Mouse (Mus musculus): ENCODE measurements around the gene Smap2. TPM values are rescaled to one million over a fixed set of nuclear protein-coding genes. Genes with fewer than 3 reads are reported as not detected.
"Not testable (repeated sequence)": the region's sequence is repeated elsewhere in the genome, so short reads cannot be mapped to it uniquely, and the experiment has no call there.

The Smap2 gene
- polyA plus RNA-seq (2015; fragmentation: Nextera tagmentation; extraction: Ambion mirVana) = 14.4 and 15.4 TPM in 2 replicates

DNA sequence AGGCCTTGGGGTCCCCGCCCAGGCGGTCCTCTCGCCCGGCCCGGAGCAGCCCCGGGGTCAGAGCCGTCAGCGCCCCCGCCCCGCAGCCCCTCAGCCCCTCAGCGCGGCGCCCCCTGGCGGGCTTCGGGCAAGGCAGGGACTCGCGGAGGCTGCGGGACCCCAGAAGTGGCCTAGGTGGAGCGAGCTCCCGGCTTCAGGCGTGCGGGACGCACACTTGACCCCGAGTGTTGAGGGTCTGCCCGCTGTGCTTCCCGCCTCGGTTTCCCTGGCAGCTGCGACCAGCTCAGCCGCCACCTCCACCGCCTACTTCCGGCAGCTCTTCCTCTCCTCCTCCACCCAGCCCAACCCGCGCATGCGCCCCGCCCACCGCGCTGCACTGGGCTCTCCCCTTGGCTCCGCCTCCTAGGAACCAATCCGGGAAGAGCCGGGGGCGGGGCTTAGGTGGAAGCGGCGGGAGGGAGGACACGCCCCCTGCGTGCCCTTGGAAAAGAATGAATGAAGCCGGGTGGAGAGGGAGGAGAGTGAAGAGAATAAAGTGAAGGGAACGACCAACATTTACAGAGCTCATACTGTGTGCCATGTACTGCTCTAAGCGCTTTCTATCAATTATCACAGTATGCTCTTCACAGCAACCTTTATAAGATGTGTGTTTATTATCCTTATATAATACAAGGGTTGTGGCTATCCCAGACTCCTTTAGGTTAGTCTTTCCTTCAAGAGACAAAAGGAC lies at the start of gene Smap2:
Gene Smap2 (minus strand): TSS at position 320 of the 730 bp plus-strand sequence.
- peak; percentile 97 for ATAC-seq (replicated peaks; ENCODE audit: low FRiP score)
- peak within 1 kb of the TSS; percentile 77 for H3K4me3 ChIP-seq (replicated peaks)
- no peaks in the 10 kb centered on the region for H3K9me3 ChIP-seq (replicated peaks)
- WGBS = under 1% methylated on average over 48 of the region's 48 CpGs
- H3K9ac ChIP-seq = peak within 1 kb of the TSS; percentile 83
- no peaks in the 10 kb centered on the region for H3K36me3 ChIP-seq
- H3K27ac ChIP-seq = peak within 1 kb of the TSS; percentile 80
- peaks cover 23% of the 10 kb centered on the region for H3K4me1 ChIP-seq
- H3K4me2 ChIP-seq = peak within 1 kb of the TSS; percentile 87
- H3K27me3 ChIP-seq = no peaks in the 10 kb centered on the region

DNA sequence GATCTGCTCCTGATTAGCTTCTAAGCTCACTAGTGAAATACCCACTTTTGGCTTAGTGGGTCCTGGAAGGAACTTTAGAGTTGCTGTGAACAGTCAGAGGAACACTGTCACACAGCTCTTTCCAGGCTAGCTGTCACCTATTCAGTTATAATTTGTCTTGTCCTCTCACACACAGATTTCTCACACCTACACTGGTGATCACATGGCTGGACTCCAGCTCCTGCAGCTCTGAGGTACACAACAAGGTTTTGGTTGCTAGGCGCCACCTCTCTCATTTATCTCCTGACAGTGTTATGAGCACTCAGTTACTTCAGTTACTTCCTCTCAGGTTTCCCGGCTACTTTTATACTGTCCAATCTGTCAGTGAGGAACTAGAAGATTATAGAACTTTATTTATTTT lies 48.3 kb upstream of the Smap2 start:
- Histone ChIP-seq H3K4me2 (no peak overlapping the region), H3K27me3 (no peaks in the 10 kb centered on the region), H3K36me3 (peaks cover 73% of the 10 kb centered on the region), H3K9ac (no peak overlapping the region), H3K9me3 (replicated peaks) (no peaks in the 10 kb centered on the region), H3K4me1 (no peaks in the 10 kb centered on the region), H3K4me3 (replicated peaks) (no peak overlapping the region), H3K27ac (no peak overlapping the region)
- no peak for ATAC-seq (replicated peaks; ENCODE audit: low FRiP score)
- 67% methylated on average over 2 of the region's 2 CpGs for WGBS

DNA sequence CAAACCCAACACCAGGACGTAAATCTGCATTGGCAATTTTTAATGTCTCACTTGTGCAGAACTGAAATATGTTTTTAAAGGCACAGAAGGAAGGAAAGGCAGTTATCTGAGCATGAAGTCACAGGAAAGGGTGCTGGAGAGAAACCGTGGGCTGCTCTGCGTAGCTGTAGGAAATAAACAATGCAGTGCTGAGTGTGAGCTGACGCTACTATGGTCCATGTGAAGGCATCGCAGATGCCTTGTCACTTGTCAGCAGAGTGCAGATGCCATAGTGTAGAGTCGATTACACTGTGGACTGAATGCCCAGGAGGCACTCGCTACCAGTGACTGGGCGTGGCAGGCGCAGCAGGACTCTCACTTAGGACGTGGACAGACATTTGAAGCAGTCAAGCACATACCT lies 42.2 kb upstream of the Smap2 start:
- H3K36me3 ChIP-seq = peaks cover 47% of the 10 kb centered on the region
- H3K4me3 ChIP-seq (replicated peaks); H3K4me2 ChIP-seq; H3K27ac ChIP-seq; H3K9ac ChIP-seq; H3K27me3 ChIP-seq; H3K4me1 ChIP-seq; ATAC-seq (replicated peaks; ENCODE audit: low FRiP score); H3K9me3 ChIP-seq (replicated peaks): not testable (repeated sequence)
- 91% methylated on average over 10 of the region's 10 CpGs for WGBS

DNA sequence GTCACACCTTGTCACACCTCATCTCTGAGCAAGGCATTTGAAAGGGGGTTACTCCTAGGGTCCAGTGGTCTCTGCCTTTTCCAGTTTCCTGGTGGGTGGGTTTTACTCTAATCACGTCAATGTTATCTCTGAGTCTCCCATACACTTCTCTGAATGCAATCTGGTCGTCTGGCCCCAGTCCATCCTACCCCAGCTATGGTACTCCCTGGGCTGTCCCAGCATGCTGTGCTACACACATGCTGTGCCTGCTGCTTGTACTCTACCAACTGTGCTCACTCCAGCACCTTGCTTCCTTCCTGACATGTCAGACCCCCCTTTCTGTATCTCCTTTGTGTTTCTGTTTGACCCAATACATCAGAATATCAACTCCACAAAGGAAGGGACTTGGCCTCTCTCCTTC lies 40.0 kb upstream of the Smap2 start:
- Histone ChIP-seq H3K27ac (no peak overlapping the region), H3K27me3 (peaks cover 19% of the 10 kb centered on the region), H3K9ac (no peak overlapping the region), H3K36me3 (peaks cover 31% of the 10 kb centered on the region), H3K9me3 (replicated peaks) (no peaks in the 10 kb centered on the region), H3K4me3 (replicated peaks) (no peak overlapping the region), H3K4me2 (no peak overlapping the region), H3K4me1 (peaks cover 10% of the 10 kb centered on the region; the same call in 1 of the 2 replicates)
- no peak for ATAC-seq (replicated peaks; ENCODE audit: low FRiP score)
- WGBS = 79% methylated on average over 2 of the region's 2 CpGs

DNA sequence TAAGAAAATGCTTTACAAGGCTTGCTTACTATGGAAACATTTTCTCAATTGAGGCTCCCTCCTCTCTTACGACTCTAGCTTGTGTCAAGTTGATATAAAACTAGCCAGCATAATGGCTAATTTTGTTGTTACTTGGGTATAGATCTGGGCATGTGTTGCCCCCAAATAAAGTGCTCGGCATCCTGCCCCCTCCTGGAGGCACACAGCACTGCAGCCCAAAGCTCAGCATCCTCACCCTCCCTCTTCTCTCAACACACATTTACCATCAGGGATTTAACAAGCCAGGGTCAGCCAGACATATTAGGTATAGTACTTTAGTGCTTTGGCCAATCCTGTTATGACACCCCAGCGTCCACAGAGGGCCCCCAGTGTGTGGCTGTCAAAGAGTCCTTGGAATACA lies 39.3 kb upstream of the Smap2 start:
- H3K4me2 ChIP-seq = no peak overlapping the region
- no peak overlapping the region for H3K27ac ChIP-seq
- H3K27me3 ChIP-seq = peaks cover 24% of the 10 kb centered on the region
- H3K4me1 ChIP-seq = peaks cover 11% of the 10 kb centered on the region; the same call in 1 of the 2 replicates
- no peak overlapping the region for H3K9ac ChIP-seq
- ATAC-seq (replicated peaks; ENCODE audit: low FRiP score) = no peak
- 52% methylated on average over 3 of the region's 3 CpGs for WGBS
- H3K9me3 ChIP-seq (replicated peaks) = no peaks in the 10 kb centered on the region
- no peak overlapping the region for H3K4me3 ChIP-seq (replicated peaks)
- H3K36me3 ChIP-seq = peaks cover 26% of the 10 kb centered on the region

DNA sequence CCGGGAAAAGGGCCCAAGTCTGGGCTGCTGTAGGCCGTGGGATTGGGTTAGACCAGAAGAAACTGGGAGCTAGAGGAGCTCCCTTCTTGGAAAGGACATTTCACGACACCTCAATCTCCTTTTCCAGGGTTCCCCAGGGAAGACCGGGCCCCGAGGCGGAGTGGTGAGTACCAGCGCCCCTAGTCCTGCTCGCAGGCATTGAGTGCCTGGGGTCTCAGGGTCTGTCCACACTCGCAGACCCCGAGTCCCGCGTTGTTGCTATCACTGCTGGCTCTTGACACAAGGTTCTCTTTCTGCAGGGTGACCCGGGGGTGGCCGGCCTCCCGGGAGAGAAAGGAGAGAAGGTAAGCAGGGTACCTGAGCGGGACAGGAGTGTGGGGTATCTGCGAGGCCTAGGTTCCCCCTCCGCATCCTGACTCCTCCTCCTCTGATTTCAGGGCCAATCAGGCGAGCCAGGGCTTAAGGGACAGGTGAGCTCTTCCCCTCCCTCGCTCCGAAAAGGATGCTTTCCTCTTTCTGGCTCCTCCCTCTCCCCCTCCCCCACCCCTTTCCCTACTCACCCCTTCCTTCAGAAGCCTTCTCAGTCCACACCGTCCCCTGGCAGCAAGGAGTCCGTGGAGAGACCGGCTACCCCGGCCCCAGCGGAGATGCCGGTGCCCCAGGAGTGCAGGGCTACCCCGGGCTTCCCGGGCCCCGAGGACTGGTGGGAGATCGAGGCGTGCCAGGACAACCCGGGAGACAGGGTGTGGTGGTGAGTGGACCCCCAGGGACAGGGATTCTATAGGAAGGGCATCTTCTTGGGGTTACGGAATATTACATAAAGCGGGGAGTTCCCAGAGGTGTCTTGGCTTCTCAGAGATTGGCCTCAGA lies 35.6 kb upstream of the Smap2 start:
- Histone ChIP-seq H3K4me1 (peaks cover 11% of the 10 kb centered on the region; the same call in 1 of the 2 replicates), H3K4me2 (peak overlapping the region; percentile 61), H3K9me3 (replicated peaks) (no peaks in the 10 kb centered on the region), H3K9ac (0 out of 2 replicates have a peak overlapping the region, but pooled peaks have one; percentile 29), H3K36me3 (no peaks in the 10 kb centered on the region), H3K4me3 (replicated peaks) (peak overlapping the region; percentile 31), H3K27ac (no peak overlapping the region), H3K27me3 (peaks cover 24% of the 10 kb centered on the region)
- 9% methylated on average over 35 of the region's 35 CpGs for WGBS
- peak; percentile 55 for ATAC-seq (replicated peaks; ENCODE audit: low FRiP score)

DNA sequence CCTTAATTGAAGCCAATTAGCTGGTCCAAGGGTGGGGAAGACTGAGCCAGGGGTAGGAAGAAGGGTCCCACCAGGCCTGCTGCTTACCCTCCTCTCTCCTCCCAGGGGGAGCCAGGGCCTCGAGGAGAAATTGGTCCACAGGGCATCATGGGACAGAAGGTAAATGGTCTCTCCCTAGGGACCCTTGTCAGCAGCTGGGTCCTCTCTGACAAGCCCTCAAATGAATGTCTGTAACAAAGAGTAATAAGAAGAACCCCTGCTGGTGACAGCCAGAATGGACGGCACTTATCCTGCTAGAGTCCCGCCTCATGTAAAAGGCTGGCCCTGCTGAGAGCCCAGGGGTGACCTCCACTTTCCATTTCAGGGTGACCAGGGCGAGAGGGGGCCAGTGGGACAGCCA lies 34.8 kb upstream of the Smap2 start:
- 0 out of 2 replicates have a peak, but pooled peaks have one; percentile 29 for ATAC-seq (replicated peaks; ENCODE audit: low FRiP score)
- WGBS = 33% methylated on average over 4 of the region's 4 CpGs
- peaks cover 11% of the 10 kb centered on the region; the same call in 1 of the 2 replicates for H3K4me1 ChIP-seq
- H3K9me3 ChIP-seq (replicated peaks) = no peaks in the 10 kb centered on the region
- H3K4me2 ChIP-seq = no peak overlapping the region
- H3K27ac ChIP-seq = no peak overlapping the region
- H3K36me3 ChIP-seq = no peaks in the 10 kb centered on the region
- no peak overlapping the region for H3K9ac ChIP-seq
- peaks cover 24% of the 10 kb centered on the region for H3K27me3 ChIP-seq
- no peak overlapping the region for H3K4me3 ChIP-seq (replicated peaks)

DNA sequence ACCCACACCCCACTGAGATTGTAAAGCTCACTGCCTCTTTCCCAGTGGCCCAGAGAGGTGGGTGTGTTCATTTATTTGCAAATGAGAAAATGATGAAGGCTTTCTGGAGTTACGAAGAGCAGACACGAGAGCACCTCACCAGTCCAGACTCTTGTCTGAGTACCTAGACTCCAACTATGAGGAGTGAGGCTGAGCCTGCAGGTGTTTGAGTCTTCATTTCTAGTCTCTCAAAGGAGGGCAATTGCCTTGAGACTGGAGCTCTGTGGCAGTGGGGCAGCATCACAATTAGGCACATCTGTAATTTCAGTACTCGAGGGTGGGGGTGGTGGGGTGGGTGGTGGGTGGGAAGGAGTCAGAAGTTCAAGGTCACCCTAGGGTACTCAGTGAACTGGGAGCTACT lies 25.9 kb upstream of the Smap2 start:
- ATAC-seq (replicated peaks; ENCODE audit: low FRiP score) = no peak
- Histone ChIP-seq H3K4me1 (peaks cover 23% of the 10 kb centered on the region), H3K36me3 (no peaks in the 10 kb centered on the region), H3K9me3 (replicated peaks) (no peaks in the 10 kb centered on the region), H3K27me3 (peaks cover 34% of the 10 kb centered on the region), H3K27ac (no peak overlapping the region), H3K9ac (no peak overlapping the region), H3K4me3 (replicated peaks) (no peak overlapping the region), H3K4me2 (no peak overlapping the region)
- 67% methylated on average over 3 of the region's 3 CpGs for WGBS

DNA sequence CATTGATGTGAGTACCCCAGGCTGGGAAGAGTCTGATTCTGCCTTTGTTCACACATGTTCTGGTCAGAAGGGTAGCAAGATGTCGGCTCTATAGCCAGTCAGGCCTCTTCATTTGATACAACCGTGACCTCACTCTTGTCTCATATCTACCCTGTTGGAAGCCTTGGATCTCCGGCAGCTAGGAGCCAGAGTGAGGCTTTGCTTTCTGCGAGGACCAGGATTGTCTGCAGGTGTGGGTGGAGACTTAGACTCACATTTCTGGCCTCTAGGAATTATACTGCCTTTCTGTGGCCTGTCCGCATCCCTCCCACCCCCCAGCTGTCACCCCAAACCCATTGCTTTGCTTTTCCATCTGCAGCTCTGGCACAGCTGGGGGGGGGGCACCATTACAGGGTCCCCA lies 25.4 kb upstream of the Smap2 start:
- Histone ChIP-seq H3K27ac (no peak overlapping the region), H3K4me1 (peaks cover 23% of the 10 kb centered on the region), H3K4me2 (no peak overlapping the region), H3K27me3 (peaks cover 38% of the 10 kb centered on the region), H3K36me3 (no peaks in the 10 kb centered on the region), H3K9me3 (replicated peaks) (no peaks in the 10 kb centered on the region), H3K4me3 (replicated peaks) (no peak overlapping the region), H3K9ac (no peak overlapping the region)
- WGBS = 75% methylated on average over 5 of the region's 5 CpGs
- ATAC-seq (replicated peaks; ENCODE audit: low FRiP score) = no peak

DNA sequence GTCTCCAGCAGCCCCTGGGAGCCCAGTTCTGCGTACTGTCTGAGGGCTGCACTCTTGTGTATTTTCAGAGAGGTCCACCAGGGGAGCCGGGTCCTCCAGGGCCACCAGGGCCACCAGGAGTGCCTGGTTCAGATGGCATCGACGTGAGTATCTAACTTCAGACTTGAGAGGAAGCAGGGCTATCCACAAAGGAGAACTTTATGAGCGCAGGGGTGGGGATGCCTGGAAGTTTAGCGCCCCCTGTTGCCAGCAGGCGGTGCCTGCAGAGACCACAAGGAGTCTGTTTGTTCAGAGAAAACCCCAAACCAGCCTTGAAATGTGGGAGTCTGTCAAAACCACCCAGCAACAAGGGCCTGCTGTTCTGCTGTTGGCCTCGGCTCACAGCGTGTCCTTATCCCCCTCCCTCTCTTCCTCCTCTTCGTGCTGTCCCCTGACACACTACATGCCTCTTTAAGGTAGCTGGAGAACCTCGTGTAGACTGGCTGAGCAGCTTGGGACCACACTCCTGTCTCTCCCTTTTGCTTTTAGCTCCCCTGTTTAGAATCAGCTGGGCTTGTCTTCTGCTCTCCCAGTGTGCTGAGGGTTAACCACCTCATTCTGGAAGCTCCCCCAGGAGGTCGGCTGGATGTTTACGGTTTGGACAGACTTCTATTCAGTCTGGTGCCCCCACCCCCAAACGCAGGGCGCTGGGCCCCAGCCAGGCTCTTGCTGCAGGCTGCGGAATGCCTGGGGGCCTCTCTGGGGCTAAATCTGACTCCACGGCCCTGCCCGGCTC lies 24.0 kb upstream of the Smap2 start:
- H3K4me3 ChIP-seq (replicated peaks) = no peak overlapping the region

DNA sequence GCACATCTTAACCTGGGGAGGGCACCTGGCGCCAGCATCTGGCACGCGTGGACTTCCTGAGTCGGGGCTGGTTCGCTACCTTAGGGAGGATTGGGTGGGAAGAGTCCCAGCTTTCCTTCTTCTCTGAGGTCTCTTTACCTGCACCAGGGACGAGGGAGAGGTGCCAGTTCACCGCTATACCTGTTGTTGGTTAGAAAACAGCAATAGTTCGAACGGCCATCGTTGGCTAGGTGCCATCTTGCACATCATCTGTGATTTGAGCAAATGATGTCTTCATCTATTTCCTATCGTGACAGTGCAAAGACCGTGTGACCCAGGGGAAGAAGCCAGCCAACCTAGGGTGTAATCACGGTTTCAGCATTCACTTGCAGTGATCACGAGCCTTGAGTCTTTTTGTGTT lies 23.3 kb upstream of the Smap2 start:
- H3K9me3 ChIP-seq (replicated peaks) = no peaks in the 10 kb centered on the region
- WGBS = 62% methylated on average over 14 of the region's 14 CpGs
- H3K4me2 ChIP-seq = peak overlapping the region; percentile 89
- no peak for ATAC-seq (replicated peaks; ENCODE audit: low FRiP score)
- H3K27ac ChIP-seq = no peak overlapping the region
- H3K27me3 ChIP-seq = peaks cover 38% of the 10 kb centered on the region
- peak overlapping the region; percentile 46 for H3K4me3 ChIP-seq (replicated peaks)
- no peak overlapping the region; the same call in 1 of the 2 replicates for H3K9ac ChIP-seq
- H3K4me1 ChIP-seq = peaks cover 23% of the 10 kb centered on the region
- H3K36me3 ChIP-seq = no peaks in the 10 kb centered on the region

More for the DNA sequence above, 24.0 kb upstream of the Smap2 start:
- Histone ChIP-seq H3K9ac (no peak overlapping the region), H3K9me3 (replicated peaks) (no peaks in the 10 kb centered on the region), H3K4me2 (peak overlapping the region; percentile 89), H3K27me3 (peaks cover 38% of the 10 kb centered on the region), H3K27ac (peak overlapping the region; percentile 66; the same call in 1 of the 2 replicates), H3K4me1 (peaks cover 23% of the 10 kb centered on the region), H3K36me3 (no peaks in the 10 kb centered on the region)
- 12% methylated on average over 18 of the region's 18 CpGs for WGBS
- ATAC-seq (replicated peaks; ENCODE audit: low FRiP score) = peak; percentile 55
